Mouse (Mus musculus): ENCODE measurements at regions not wholly inside any gene's neighbourhood (a gene's known extent, or its start where the extent isn't known, plus 50 kb on each side); places are given as distances from the start of the nearest gene placed in this dataset.

DNA sequence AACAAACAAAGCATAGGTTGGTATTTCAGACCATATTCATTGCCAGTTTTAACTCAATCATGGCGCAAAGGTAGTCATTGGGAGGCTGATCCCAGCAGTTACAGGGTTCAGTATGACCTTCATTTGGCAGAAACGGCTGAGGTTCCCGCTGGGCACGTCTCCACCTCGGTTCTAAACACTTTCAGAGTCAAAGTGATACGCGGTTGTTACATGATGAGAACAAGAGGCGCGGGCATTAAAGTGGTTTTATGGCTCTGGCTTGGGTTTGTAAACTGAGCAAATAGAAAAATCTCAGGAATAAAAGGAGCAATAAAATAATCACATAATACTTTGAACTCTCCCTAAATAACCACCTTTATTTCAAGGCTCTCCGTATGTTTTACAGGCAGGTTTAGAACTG lies 146.0 kb upstream of the Irf2bp2 start:
- Histone ChIP-seq H3K36me3 (ENCODE audit: control insufficient read depth, insufficient read depth, low read length, poor library complexity, severe bottlenecking) (no peaks in the 10 kb centered on the region), H3K9me3 (replicated peaks; ENCODE audit: control insufficient read depth, insufficient read depth, low read length, poor library complexity, severe bottlenecking) (no peaks in the 10 kb centered on the region), H3K27me3 (ENCODE audit: control insufficient read depth, insufficient read depth, low read length, poor library complexity, severe bottlenecking) (no peaks in the 10 kb centered on the region), H3K9ac (ENCODE audit: low read depth, poor library complexity, severe bottlenecking) (no peak overlapping the region), H3K4me1 (ENCODE audit: control insufficient read depth, insufficient read depth, low read length) (peaks cover 3% of the 10 kb centered on the region), H3K27ac (ENCODE audit: insufficient read depth, low read length) (no peak overlapping the region), H3K4me3 (ENCODE audit: low read depth, low read length) (no peak overlapping the region)
- TF ChIP-seq POLR2A (IDR thresholded peaks at IDR 0.05; ENCODE audit: insufficient read depth, low read length): no peak
- TF ChIP-seq EP300 (IDR thresholded peaks at IDR 0.05; ENCODE audit: insufficient read depth, low read depth, low read length): no peak
- TF ChIP-seq CTCF (IDR thresholded peaks at IDR 0.05; ENCODE audit: low read depth, low read length): no peak

DNA sequence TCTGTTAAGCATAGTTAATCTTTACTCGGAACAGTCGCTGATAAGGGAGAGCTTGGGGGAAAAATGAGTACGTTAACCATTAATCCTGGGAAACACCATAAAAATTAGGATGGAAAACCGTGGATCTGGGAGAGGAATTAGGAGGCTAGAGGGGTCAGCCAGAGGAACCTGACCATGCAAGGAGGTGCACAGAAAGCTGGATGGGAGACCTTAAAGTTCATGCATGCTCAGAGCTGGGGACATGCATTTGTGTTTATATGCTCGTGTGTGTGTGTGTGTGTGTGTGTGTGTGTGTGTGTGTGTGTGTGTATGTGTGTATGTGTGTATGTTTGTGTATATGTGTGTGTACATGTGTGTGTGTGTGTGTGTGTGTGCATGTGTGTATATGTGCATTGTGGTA lies 143.2 kb upstream of the Irf2bp2 start:
- H3K4me3 ChIP-seq (ENCODE audit: low read depth, low read length): no peak overlapping the region
- TF ChIP-seq CTCF (IDR thresholded peaks at IDR 0.05; ENCODE audit: low read depth, low read length): no peak
- no peak for TF ChIP-seq POLR2A (IDR thresholded peaks at IDR 0.05; ENCODE audit: insufficient read depth, low read length)
- TF ChIP-seq EP300 (IDR thresholded peaks at IDR 0.05; ENCODE audit: insufficient read depth, low read depth, low read length): no peak
- H3K4me1 ChIP-seq (ENCODE audit: control insufficient read depth, insufficient read depth, low read length): peaks cover 3% of the 10 kb centered on the region
- no peaks in the 10 kb centered on the region for H3K27me3 ChIP-seq (ENCODE audit: control insufficient read depth, insufficient read depth, low read length, poor library complexity, severe bottlenecking)
- no peaks in the 10 kb centered on the region for H3K9me3 ChIP-seq (replicated peaks; ENCODE audit: control insufficient read depth, insufficient read depth, low read length, poor library complexity, severe bottlenecking)
- H3K36me3 ChIP-seq (ENCODE audit: control insufficient read depth, insufficient read depth, low read length, poor library complexity, severe bottlenecking): no peaks in the 10 kb centered on the region
- no peak overlapping the region for H3K27ac ChIP-seq (ENCODE audit: insufficient read depth, low read length)
- no peak overlapping the region for H3K9ac ChIP-seq (ENCODE audit: low read depth, poor library complexity, severe bottlenecking)

DNA sequence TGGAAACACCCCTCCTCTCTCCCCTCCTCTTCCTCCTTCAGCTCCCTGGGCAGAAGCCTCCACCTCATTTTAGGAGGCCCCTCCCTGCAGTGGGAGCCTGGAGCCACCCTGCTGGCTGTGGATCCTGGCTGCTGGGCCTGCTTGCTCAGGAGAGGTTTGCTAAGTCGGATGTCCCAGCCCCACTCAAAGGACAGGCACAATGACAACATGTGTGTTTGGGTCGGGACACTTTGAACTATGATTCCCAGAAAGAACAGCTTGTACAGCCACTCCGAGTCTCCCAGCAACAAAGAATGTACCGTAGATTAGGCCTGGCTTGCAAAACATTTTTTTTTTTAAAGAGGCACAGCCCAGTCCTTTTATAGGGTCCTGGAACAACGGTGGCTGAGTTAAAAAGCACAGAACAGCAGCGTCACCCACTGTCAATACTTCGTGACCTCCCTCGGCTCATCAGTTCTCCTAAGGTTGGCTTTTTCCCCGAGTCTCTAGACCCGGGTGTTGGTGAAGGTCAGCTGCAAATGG lies 142.7 kb upstream of the Irf2bp2 start:
- no peaks in the 10 kb centered on the region for H3K9me3 ChIP-seq (replicated peaks; ENCODE audit: control insufficient read depth, insufficient read depth, low read length, poor library complexity, severe bottlenecking)
- no peak overlapping the region for H3K27ac ChIP-seq (ENCODE audit: insufficient read depth, low read length)
- H3K4me1 ChIP-seq (ENCODE audit: control insufficient read depth, insufficient read depth, low read length): peaks cover 3% of the 10 kb centered on the region
- no peaks in the 10 kb centered on the region for H3K27me3 ChIP-seq (ENCODE audit: control insufficient read depth, insufficient read depth, low read length, poor library complexity, severe bottlenecking)
- H3K4me3 ChIP-seq (ENCODE audit: low read depth, low read length): no peak overlapping the region
- no peak overlapping the region for H3K9ac ChIP-seq (ENCODE audit: low read depth, poor library complexity, severe bottlenecking)
- TF ChIP-seq POLR2A (IDR thresholded peaks at IDR 0.05; ENCODE audit: insufficient read depth, low read length) (no peak), EP300 (IDR thresholded peaks at IDR 0.05; ENCODE audit: insufficient read depth, low read depth, low read length) (no peak), CTCF (IDR thresholded peaks at IDR 0.05; ENCODE audit: low read depth, low read length) (no peak)
- H3K36me3 ChIP-seq (ENCODE audit: control insufficient read depth, insufficient read depth, low read length, poor library complexity, severe bottlenecking): no peaks in the 10 kb centered on the region

DNA sequence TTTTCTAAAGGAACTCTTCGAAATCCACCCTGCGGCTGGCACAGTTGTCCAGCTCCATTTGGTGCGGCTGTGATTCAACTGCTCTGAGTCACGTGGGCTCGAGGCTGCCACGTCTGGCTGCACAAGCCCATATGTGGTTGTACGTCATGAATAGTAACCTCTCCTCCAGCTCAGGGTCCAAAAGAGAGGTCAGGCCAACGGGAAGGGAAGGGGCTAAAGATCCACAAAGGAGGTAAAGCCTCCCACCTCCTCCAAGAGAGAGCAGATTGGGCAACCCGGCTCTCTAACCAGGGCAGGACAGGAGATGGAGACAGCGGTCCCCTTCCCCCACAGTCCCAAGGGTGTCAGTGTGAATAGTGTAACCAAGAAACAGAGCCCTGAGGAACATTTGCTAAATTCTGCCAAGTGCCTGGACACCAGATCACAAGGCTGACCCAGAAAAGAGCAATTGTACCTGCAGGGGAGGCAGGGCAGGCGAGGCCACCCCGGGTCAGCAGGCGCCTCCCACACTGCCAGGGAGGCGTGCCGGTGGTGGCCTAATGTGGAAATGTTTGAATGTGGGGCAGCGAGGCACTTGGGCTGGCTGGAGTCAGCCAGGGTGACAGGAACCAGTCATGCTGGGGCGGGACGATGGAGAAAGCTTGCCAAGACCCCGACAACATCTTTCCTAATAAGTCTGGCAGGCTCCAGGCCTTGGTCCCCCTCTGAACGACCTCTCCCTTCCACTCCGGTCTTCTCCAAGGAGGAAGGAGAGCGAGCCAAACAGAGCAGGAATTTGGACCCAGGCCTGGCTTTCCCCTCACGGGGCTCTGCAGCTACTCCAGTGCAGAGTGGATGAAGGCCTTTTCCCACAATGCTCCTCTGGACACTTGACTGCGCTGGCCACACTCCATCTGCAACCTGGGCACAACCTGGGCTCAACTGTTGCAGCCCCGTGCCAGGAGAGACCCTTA lies 142.0 kb upstream of the Irf2bp2 start:
- TF ChIP-seq POLR2A (IDR thresholded peaks at IDR 0.05; ENCODE audit: insufficient read depth, low read length) (no peak), CTCF (IDR thresholded peaks at IDR 0.05; ENCODE audit: low read depth, low read length) (no peak), EP300 (IDR thresholded peaks at IDR 0.05; ENCODE audit: insufficient read depth, low read depth, low read length) (no peak)
- Histone ChIP-seq H3K27ac (ENCODE audit: insufficient read depth, low read length) (no peak overlapping the region), H3K27me3 (ENCODE audit: control insufficient read depth, insufficient read depth, low read length, poor library complexity, severe bottlenecking) (no peaks in the 10 kb centered on the region), H3K36me3 (ENCODE audit: control insufficient read depth, insufficient read depth, low read length, poor library complexity, severe bottlenecking) (no peaks in the 10 kb centered on the region), H3K4me1 (ENCODE audit: control insufficient read depth, insufficient read depth, low read length) (peaks cover 3% of the 10 kb centered on the region), H3K4me3 (ENCODE audit: low read depth, low read length) (no peak overlapping the region), H3K9me3 (replicated peaks; ENCODE audit: control insufficient read depth, insufficient read depth, low read length, poor library complexity, severe bottlenecking) (no peaks in the 10 kb centered on the region), H3K9ac (ENCODE audit: low read depth, poor library complexity, severe bottlenecking) (no peak overlapping the region)

DNA sequence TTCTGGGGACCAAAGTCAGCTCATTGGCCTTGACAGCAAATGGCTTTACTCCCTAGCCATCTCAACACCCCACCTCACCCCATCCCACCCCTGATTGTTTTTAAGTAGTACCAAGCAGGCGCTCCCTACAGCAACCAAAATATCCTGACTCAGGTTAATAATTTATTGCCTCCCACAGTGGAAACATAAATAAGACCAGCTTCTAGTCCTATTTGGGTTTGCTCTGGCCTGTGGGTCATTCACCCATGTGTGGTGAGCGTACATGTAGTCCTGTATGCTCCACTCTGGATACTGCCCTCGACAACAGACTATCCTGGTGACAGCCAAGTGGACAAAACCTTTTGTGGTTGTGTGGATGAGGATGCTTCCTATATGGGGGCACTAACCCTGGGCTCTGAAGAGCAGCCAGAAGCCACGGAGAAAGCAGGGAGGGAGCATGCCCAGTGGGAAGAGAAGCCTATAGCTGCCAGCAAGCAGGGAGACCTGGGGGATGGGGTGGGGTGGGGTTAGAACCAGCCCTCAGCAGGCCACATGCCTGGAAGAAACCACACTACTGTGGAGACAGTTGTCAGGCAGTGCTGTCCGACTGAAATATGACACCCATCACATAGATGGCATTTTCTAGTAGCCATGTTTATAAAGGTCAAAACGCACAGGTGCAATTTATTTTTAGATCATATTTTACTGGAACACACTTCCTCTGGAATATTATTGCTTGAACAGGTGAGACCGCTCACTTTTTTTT lies 141.1 kb upstream of the Irf2bp2 start:
- no peaks in the 10 kb centered on the region for H3K9me3 ChIP-seq (replicated peaks; ENCODE audit: control insufficient read depth, insufficient read depth, low read length, poor library complexity, severe bottlenecking)
- no peak overlapping the region for H3K9ac ChIP-seq (ENCODE audit: low read depth, poor library complexity, severe bottlenecking)
- peaks cover 3% of the 10 kb centered on the region for H3K4me1 ChIP-seq (ENCODE audit: control insufficient read depth, insufficient read depth, low read length)
- H3K4me3 ChIP-seq (ENCODE audit: low read depth, low read length): no peak overlapping the region
- no peaks in the 10 kb centered on the region for H3K27me3 ChIP-seq (ENCODE audit: control insufficient read depth, insufficient read depth, low read length, poor library complexity, severe bottlenecking)
- no peaks in the 10 kb centered on the region for H3K36me3 ChIP-seq (ENCODE audit: control insufficient read depth, insufficient read depth, low read length, poor library complexity, severe bottlenecking)
- TF ChIP-seq CTCF (IDR thresholded peaks at IDR 0.05; ENCODE audit: low read depth, low read length) (no peak), POLR2A (IDR thresholded peaks at IDR 0.05; ENCODE audit: insufficient read depth, low read length) (no peak), EP300 (IDR thresholded peaks at IDR 0.05; ENCODE audit: insufficient read depth, low read depth, low read length) (no peak)
- H3K27ac ChIP-seq (ENCODE audit: insufficient read depth, low read length): no peak overlapping the region
